ENCODE assay signal across 15 mouse cellular contexts in genomic region chr9:88712164-88712749, GRCm38 (mm10). TPM values are rescaled to one million over a fixed set of nuclear protein-coding genes. Genes with fewer than 3 reads are reported as not detected.
DNase-seq lines count a peak whose midpoint lies in the region; ATAC-seq and TF ChIP-seq lines count a peak whose summit lies in the region.
"Not testable (repeated sequence)": the region's sequence is repeated elsewhere in the genome, so short reads cannot be mapped to it uniquely, and the experiment has no call there.
"Had no signal": no experiment of that assay in that cellular context is flagged by ENCODE, and none has a peak within 500 bp of the region (broad histone marks: within the 10 kb centered on the region; RNA-seq: fewer than 3 reads in every experiment).

No protein-coding gene starts in this region.

- peak; percentile 40 for ATAC-seq in liver, embryonic 12.5 days
- ATAC-seq in liver, embryonic 16.5 days (ENCODE audit: low read depth) = peak; percentile 65
- ATAC-seq in stomach, postnatal 0 days (ENCODE audit: low FRiP score, low TSS enrichment) = peak; percentile 68; the same call in 1 of the 2 replicates

- not testable (repeated sequence) for H3K27me3 ChIP-seq in heart, adult 2 months (ENCODE audit: control insufficient read depth, insufficient read depth, low read length); liver, embryonic 12.5 days (replicated peaks); liver, embryonic 16.5 days (ENCODE audit: control insufficient read depth, insufficient read depth, low read depth, low read length); stomach, postnatal 0 days (ENCODE audit: control insufficient read depth, insufficient read depth, low read length)

- not testable (repeated sequence) for TF ChIP-seq POLR2A in heart, adult 2 months (IDR thresholded peaks at IDR 0.05; ENCODE audit: insufficient read depth, low read depth, low read length)

- intact Hi-C loops in heart, adult 2 months (cut with DNase I) = not testable (repeated sequence)

- not testable (repeated sequence) for H3K4me1 ChIP-seq in heart, adult 2 months (ENCODE audit: control insufficient read depth, insufficient read depth, low read length); liver, embryonic 12.5 days; liver, embryonic 16.5 days (ENCODE audit: control insufficient read depth, low read depth, low read length); stomach, postnatal 0 days (replicated peaks; ENCODE audit: control insufficient read depth, insufficient read depth)

- not testable (repeated sequence) for TF ChIP-seq CTCF in heart, adult 2 months (IDR thresholded peaks at IDR 0.05); stomach, postnatal 0 days (IDR thresholded peaks at IDR 0.05; ENCODE audit: low read depth)

- WGBS in heart, adult 2 months = 43% methylated on average over 3 of the region's 3 CpGs
- WGBS in liver, embryonic 12.5 days (ENCODE audit: insufficient replicate concordance) = 61% methylated on average over 3 of the region's 3 CpGs
- 49% methylated on average over 3 of the region's 3 CpGs for WGBS in liver, embryonic 16.5 days (ENCODE audit: insufficient replicate concordance)
- WGBS in stomach, postnatal 0 days = 71% methylated on average over 3 of the region's 3 CpGs

- H3K27ac ChIP-seq in heart, adult 2 months = peak overlapping the region; percentile 15; the same call in 1 of the 2 replicates
- H3K27ac ChIP-seq in liver, embryonic 12.5 days; liver, embryonic 16.5 days (ENCODE audit: low read length); stomach, postnatal 0 days (replicated peaks): not testable (repeated sequence)

- H3K36me3 ChIP-seq in heart, adult 2 months (ENCODE audit: control insufficient read depth, insufficient read depth, low read length); liver, embryonic 12.5 days; liver, embryonic 16.5 days (ENCODE audit: control insufficient read depth, insufficient read depth); stomach, postnatal 0 days (ENCODE audit: control insufficient read depth, insufficient read depth, low read length): not testable (repeated sequence)

- not testable (repeated sequence) for H3K9me3 ChIP-seq in liver, embryonic 12.5 days (replicated peaks); liver, embryonic 16.5 days (replicated peaks; ENCODE audit: control insufficient read depth, low read length); stomach, postnatal 0 days (ENCODE audit: control insufficient read depth, low read length)

- not testable (repeated sequence) for TF ChIP-seq EP300 in heart, adult 2 months (IDR thresholded peaks at IDR 0.05; ENCODE audit: insufficient read depth, low read depth, low read length); stomach, postnatal 0 days (optimal IDR thresholded peaks at IDR 0.05)

- not testable (repeated sequence) for H3K4me2 ChIP-seq in liver, embryonic 12.5 days; liver, embryonic 16.5 days (ENCODE audit: low read depth, low read length); stomach, postnatal 0 days (replicated peaks; ENCODE audit: low read depth)

- not testable (repeated sequence) for H3K4me3 ChIP-seq in heart, adult 2 months; liver, embryonic 12.5 days; liver, embryonic 16.5 days (ENCODE audit: low read depth, low read length); stomach, postnatal 0 days (ENCODE audit: low read depth, low read length)

- not testable (repeated sequence) for DNase-seq in heart, adult 2 months; stomach, postnatal 0 days (ENCODE audit: low spot score)
- peak; percentile 54 for DNase-seq in kidney, adult 11 months
- DNase-seq in kidney, adult 9 months = peak; percentile 82
- peak; percentile 69 to 70 for DNase-seq in kidney, postnatal 36 days

- not testable (repeated sequence) for H3K79me2 ChIP-seq in heart, adult 2 months (replicated peaks; ENCODE audit: control insufficient read depth, insufficient read depth, low read length)

- H3K9ac ChIP-seq in heart, adult 2 months (ENCODE audit: low read depth, low read length); liver, embryonic 12.5 days; liver, embryonic 16.5 days (ENCODE audit: low read depth, low read length); stomach, postnatal 0 days (ENCODE audit: low read length): not testable (repeated sequence)

RNA-seq across cellular contexts. Expression of gene Mthfsl, which starts 7.8 kb away (rescaled TPM):
- total RNA-seq in heart, adult 2 months (2021) = 10 to 100 TPM; 16.8 to 17.0 TPM
- 16.4 and 16.7 TPM in 2 replicates for polyA plus RNA-seq in heart, adult 2 months (2012; rRNA removed)
- 24.2 and 28.3 TPM in 2 replicates for polyA plus RNA-seq in liver, embryonic 12.5 days (2016; fragmentation: Nextera tagmentation; extraction: Ambion mirVana)
- 28.8 and 29.0 TPM in 2 replicates for polyA plus RNA-seq in liver, embryonic 16.5 days (2015; fragmentation: Nextera tagmentation; extraction: Ambion mirVana)
- polyA plus RNA-seq in stomach, postnatal 0 days (2015; fragmentation: Nextera tagmentation; extraction: Ambion mirVana) = 39.2 and 41.1 TPM in 2 replicates

RNA-seq across cellular contexts. Expression of gene Bcl2a1d, which starts 19.5 kb away (rescaled TPM):
- total RNA-seq in heart, adult 2 months (2021) = under 1 TPM; 0.32 to 0.42 TPM
- polyA plus RNA-seq in heart, adult 2 months (2012; rRNA removed) = 0.23 and 0.64 TPM in 2 replicates
- polyA plus RNA-seq in liver, embryonic 12.5 days (2016; fragmentation: Nextera tagmentation; extraction: Ambion mirVana) = 0.47 TPM in 1 of 2 replicates, not detected in the other
- polyA plus RNA-seq in liver, embryonic 16.5 days (2015; fragmentation: Nextera tagmentation; extraction: Ambion mirVana) = 0.46 TPM in 1 of 2 replicates, not detected in the other
- polyA plus RNA-seq in stomach, postnatal 0 days (2015; fragmentation: Nextera tagmentation; extraction: Ambion mirVana) = 0.42 and 0.58 TPM in 2 replicates
- total RNA-seq: gastrocnemius, adult 8-10 months; gastrocnemius, postnatal 36 days; heart, postnatal 4 days had no signal
- polyA plus RNA-seq: cortical plate, adult 2 months; embryonic facial prominence, embryonic 12.5 days; forebrain, embryonic 11.5 days; forebrain, embryonic 15.5 days; heart, embryonic 10.5 days had no signal
